Mouse (Mus musculus): ENCODE measurements around the gene Aff4. TPM values are rescaled to one million over a fixed set of nuclear protein-coding genes. Genes with fewer than 3 reads are reported as not detected.
"Not testable (repeated sequence)": the region's sequence is repeated elsewhere in the genome, so short reads cannot be mapped to it uniquely, and the experiment has no call there.

Aff4 gene
- 100 to 1,000 TPM; 228 to 265 TPM for total RNA-seq (2021)

DNA sequence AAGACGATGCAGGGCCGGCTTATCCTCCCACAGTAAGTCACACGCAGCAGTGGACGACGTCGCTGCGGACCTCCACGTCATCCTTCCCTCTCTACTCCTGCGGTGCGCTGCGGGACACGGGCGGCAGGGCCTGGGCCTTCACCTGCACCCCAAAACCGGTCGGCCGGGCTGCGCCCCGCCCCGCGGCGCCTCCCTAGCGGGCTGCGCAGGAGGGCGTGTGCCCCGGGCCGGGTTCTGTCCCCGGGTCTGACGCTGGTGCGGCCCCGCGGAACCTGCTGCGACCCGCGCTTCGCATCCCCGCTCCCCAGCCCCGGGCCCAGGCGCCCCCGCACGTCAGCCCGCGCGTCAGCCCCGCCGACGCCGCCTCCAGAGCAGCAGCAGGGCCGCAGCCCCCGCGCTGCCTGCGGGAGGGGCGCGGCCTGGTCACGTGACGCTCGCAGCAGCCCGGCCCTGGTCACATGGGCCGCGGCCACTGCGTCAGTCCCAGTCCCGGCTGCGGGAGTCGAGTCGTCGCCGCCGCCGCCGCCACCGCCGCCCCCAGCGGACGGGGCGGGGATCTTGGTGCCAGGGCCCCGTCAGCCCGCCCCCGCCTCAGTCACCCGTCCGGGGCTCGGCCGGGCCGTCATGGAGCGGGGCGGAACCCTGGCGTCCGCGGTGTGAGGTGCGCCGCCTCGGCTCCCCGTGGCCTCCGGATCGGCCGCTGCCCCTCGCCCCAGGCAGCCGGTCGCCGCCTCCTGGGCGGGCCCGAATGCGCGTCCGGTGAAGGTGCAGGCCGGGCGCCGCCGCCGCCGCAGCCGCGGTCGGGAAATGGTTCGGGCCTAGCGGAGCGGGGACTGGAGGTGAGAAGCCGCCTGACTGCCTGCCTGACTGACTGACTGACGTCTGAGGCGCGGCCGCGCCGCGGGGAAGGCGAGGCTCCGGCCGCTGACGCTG is at the start of gene Aff4:
TSS of gene Aff4 (plus strand) at position 543 of the 933 bp plus-strand sequence.
- peak; percentile 88 to 90 for DNase-seq

DNA sequence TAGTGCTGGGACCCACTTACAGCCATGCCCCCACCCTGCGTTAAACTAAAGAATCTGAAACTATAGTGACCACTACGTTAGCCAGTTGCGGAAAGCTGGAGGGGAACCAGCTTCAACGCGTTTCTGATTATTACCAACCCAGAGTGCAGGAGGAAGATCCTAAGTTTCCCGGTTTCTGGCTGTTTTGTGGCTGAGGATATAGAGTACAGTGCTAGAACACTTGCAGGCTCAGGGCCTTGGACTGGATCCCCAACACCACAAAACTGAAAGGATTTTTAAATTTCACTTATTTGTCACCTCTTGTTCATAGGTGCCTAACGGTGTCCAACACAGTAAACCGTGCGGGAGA is 49.5 kb upstream of the Aff4 start:
- no peak for DNase-seq

DNA sequence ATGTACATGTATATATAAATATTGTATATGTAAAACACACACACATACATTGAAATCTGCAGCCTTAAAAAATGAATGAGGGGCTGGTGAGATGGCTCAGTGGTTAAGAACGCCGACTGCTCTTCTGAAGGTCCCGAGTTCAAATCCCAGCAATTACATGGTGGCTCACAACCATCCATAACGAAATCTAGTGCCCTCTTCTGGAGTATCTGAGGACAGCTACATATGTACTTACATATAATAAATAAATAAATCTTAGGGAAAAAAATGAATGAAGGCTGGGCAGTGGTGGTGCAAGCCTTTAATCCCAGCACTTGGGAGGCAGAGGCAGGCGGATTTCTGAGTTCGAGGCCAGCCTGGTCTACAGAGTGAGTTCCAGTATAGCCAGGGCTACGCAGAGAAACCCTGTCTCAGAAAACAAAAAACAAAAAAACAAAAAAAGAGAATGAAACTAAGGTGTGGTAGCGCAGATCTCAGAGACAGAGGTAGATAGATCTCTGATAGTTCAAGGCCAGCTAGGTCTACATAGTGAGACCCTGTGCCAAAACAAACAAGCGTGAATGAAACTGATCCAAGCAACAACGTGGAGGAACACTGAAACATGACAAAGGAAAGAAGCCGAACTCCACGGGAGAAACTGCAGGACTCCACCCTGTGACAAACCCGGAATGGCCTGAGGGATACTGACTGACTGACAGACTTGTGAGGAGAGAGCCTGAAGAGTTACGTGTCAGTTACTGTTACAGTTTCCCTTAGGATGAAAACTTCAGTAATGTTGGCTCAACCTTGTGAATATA is 46.4 kb upstream of the Aff4 start:
- no peak for DNase-seq

DNA sequence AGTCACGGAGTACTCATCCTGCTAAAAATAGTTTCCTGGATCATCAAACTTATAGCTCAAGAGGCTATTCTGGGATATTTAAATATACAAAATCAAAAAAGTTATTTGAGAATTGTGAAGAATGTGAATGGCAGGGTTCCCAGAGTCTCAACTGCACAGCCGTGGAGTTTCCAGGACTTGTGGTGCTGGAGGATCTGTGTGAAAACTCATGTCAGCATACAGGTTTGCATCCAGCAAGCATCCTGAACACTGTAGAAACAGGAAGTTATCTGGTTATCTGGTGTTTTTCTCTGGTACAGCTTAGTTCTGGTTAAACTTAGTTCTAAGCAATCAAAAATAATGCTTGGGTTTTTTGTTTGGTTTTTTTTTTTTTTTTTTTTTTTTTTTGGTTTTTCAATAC is 43.7 kb upstream of the Aff4 start:
- DNase-seq, result no peak

DNA sequence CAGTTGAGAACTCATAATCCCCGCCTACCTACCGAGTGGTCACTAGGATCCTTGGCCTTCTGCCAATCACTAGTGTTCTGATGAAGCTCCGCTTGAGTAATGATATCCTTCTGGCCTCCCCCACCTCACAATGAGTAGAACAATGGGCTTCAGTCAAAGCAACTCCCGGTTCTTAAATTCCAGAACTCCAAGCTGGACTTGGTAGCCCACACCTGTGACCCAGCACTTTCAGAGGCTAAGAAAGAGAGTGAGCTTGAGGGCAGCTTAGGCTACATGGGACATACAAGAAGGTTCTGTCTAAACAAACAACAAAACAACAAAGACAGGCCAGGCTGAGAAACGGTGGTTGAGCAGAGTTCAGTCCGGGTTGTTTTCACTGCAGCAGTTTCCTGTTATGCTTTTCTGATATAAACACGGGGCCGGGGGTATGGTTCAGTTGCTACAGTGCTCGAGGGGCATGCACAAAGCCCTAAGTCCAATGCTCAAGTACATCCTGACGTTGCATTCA is 43.0 kb upstream of the Aff4 start:
- DNase-seq, result no peak

DNA sequence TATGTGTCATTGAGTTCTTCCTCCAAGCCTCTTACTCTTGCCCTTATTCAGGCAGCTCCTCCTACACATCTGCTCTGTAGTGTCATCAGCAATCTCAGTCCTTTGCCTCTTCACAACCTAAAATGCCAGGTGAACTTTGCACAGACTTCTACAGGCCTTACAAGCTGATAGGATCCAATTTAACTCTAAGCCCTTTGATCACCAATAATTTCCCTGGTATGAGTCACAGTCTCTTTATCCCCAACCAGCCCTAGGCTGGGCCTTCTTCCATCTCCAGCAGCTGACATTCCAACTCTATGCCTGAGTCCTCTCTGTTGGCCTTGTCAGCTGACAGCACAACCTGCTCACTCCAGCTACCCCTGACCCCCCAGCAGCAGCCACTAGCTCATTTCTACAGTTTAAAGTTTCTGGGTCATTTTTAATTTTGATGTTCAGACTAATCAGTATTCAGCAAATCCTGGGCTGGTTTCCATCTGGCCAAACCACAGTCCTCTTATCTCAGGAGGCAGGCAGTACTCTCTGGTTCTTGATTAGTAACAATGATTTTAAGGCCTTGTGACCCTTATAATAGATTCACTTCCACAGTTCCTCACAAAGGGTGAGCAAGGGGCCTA is 42.3 kb upstream of the Aff4 start:
- no peak for DNase-seq

DNA sequence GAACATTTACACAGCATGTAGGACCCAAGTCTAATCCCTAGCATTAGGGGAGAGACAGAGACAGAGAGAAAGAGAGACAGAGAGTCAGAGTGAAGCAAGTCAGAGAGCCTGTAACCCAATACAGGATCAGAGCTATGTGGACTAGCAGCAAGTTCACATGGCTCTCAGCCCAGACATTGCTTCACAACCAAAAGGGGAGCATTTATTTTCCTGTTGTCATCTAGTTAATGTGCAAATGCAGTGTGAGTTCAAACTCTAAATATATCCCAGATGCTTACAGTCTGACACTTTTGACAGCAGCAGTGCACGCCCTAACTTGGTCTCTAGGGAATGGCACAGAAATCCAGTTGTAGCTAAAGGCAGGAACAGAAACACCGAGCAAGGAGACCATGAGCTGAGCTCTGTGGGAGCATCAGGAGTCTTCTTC is 41.7 kb upstream of the Aff4 start:
- DNase-seq, result no peak

DNA sequence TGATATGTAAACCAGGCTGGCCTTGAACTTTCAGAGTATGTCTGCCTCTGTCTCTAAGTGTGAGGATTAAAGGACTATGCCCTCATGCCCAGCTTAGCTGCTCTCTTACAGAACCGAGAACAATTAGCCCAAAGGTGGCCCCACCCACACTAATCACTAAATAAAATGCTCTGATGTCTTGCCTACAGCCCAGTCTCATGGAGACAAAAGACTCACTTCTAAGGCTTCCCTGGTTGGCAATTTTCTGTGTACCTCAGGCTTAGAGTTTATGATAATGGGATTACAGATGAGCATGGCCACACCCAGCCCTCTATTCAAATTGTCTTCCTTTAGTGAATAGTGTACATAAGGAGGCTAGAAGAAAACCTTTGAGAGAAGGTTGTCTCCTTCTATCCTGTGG is 39.2 kb upstream of the Aff4 start:
- no peak for DNase-seq

DNA sequence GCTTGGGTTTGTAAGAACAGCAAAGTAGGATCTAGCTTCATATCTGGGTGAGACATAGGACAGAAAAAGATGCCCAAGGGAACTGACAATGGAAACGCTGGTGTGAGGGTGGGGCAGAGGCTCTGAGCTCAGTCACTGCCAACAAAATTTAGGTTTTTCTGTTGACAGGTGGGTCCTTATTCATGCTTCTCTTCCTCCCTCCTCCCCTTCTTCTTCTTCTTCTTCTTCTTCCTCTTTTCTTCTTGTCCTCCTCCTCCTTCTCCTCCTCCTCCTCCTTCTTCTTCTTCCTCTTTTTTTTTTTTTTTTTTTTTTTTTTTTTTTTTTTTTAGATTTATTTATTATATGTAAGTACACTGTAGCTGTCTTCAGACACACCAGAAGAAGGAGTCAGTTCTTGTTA is 37.8 kb upstream of the Aff4 start:
- DNase-seq, result not testable (repeated sequence)

DNA sequence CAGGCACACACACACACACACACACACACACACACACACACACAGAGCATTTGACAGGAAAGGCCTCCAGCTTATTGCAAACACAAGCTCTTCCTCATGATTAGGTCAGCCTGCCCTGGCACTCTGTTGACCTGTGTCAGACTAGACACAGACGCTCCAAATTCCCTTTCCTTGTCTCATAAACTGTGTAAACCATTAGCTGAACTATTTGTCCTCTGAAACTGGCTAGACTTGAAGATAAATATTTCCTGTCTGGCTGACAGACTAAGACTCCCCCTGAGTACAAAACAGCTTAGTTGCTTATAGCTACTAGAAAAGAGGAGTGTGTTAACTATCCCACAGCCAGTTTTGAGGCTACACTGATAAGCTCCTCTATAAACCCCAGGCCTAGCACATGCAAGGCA is 35.9 kb upstream of the Aff4 start:
- no peak for DNase-seq

DNA sequence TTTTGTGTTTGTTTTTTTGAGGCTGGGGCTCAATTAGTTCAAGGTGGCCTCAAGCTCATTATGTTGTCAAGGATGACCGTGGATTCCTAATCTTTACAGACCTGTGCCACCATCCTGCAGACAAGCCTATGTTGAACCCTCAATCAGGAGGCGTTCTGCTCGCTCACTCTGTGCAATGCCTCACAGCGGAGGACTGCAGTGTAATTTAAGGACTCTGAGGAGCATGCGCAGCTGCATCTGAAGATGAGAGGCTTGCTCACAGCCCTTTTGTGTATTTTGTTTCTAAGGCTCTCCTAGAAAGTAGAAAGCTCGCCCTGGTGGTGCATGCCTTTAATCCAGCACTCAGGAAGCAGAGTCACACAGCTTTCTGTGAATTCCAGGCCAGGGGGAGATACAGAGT is 33.6 kb upstream of the Aff4 start:
- DNase-seq, result no peak

DNA sequence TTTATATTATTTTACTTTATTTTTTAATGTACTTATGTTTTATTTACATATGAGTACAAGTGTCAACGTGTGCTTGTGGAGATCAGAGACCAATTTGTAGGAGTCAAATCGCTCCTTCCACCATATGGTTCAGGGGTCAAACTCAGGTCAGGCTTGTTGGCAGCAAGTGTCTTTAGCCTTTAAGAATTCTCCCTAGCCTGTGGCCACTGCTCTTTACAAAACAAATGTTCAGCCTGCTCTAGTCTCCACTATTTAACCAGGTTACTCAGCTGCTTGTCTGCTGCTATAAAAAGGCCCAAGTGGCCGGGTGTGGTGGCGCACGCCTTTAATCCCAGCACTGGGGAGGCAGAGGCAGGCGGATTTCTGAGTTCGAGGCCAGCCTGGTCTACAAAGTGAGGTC is 32.6 kb upstream of the Aff4 start:
- DNase-seq, result no peak

DNA sequence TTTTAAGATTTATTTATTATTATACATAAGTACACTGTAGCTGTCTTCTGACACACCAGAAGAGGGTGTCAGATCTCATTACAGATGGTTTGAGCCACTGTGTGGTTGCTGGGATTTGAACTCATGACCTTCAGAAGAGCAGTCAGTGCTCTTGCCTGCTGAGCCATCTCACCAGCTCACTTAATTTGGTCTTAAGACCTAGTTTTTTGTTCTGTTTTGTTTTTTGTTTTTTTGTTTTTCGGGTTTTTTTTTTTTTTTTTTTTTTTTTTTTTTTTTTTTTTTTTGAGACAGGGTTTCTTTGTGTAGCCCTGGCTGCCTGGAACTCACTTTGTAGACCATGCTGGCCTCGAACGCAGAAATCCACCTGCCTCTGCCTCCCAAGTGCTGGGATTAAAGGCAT is 32.1 kb upstream of the Aff4 start:
- not testable (repeated sequence) for DNase-seq

DNA sequence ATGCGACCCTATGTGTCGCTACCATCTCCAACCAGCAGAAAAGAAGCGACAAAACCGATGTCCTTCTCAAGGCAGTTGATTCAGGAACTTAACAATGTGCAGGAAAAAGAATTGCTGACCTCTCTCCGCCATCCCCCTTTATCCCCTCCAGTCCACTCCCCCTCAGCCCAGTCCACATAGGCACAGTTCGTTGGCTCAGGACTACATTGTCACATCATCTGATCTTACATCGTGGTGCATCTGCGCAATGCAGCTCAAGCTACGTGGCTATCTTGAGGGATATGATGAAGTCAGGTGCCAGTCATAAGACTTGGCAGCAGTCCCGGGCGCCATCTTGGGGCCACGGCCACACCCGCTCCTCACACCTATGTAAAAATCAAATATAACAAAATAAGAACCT is 30.8 kb upstream of the Aff4 start:
- DNase-seq, result not testable (repeated sequence)

DNA sequence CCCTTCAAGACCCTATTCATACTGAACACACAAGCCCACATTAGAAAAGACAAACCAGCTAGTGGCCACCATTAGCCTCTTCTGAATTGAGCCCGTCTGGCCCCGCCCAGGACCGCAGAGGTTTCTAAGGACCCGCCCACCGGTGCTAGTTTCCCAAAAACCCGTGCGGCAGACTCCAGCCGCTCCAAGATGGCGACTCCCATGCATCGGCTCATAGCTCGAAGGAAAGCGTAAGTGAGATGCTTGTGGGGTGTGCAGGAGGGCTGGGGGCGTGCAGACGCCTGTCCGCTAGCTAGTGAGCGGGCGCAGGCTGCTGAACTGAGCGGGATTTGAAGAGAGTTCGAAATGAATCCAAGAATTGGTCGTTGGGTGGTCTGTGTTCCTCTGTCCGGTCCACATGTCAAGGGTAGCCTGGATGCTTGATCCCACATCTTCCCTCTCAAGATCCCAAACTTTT is 26.1 kb upstream of the Aff4 start, which contains the start of gene Zcchc10:
TSS of gene Zcchc10 (plus strand) at position 168 of the 457 bp plus-strand sequence.
- DNase-seq, result peak; percentile 83 to 85

DNA sequence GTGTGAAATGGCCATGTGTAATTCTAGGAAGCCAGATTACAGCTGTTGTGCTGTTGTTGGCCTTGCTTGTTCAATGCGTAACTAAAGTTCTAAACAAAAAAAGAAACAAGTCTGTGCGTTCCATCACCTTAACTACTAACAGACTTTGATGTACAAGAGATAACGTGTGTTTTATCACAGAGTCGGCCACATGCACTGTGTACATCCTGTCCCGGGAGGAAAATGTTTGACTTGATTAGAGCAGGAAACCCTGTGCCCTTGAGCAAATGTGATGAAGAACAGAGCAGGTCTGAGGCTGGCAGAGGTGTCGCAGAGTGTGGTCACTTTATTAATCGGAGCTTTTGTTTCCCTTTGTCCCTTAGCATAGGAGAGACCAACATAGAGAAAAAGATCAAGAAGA is 20.3 kb upstream of the Aff4 start:
- no peak for DNase-seq

DNA sequence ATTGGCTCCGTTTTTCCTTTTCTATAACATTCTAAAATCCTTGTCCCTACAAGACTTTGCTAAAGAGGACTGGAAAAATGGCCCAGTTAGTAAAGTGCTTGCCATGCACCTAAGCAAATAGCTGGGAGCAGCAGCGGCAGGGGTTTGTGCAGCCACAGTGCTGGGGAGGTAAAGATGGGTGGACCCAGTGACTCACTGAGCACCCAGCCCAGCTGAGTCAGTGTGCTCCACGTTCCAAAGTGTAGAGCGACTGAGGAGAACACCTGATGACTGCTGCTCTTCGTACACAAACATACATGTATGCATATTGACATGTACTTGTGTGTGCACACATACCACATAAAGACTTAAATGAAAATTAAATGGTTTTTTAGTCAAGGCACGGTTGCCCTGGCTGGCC is 19.5 kb upstream of the Aff4 start:
- DNase-seq, result no peak

DNA sequence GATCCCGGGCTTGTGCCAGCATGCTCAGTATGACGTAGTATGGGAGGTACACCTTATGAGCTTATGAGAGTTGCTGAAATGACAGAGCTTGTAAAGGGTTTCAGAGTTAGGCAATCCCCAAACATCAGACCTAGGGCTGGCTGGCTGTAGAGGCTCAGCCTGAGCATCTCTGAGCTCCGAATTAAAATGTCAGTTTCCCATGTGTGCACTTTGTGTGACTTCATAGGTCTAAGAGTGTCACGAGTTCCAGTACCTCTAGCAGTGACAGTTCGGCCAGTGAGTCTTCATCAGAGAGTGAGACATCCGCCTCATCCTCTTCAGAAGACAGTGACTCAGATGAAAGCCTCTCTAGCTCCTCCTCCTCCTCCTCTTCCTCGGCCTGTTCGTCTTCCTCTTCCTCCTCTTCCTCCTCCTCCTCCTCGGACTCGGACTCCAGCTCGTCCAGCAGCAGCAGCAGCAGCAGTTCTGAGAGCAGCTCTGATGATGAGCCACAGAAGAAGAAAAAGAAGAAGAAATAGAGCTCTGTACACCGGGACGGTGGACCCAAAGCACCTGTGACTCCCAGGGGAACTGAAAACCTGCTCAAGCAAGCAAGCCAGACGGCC is 18.5 kb upstream of the Aff4 start:
- DNase-seq, result no peak

DNA sequence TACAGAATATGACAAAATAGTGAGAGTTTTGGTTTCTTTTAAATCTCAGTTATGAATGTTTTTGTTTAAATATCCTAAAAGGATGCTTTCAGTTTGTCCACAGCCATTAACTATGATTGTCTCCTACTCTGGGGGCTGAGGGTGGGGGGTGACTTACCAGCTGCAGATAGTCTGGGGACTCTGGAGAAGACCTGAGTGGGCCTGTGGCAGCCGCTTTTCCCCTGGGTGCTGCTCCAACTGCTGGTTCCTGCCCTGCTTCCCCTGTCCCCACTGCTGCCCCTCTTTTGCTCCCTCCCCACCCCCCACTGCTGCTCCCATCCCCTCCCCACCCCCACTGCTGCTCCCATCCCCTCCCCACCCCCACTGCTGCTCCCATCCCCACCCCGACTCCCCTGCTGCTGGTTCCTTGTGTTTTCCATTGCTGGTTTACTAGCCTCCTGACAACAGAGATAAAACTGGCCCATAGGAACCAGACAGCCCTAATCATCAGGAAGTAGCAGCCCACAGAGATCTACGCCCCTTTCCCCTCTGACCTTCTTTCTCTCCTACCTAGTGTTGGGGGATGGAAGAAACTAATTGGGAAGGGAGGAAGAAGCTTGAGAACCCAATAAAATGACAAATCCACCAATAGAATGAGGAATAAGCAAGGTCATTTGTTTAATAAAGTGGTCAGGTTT is 15.0 kb upstream of the Aff4 start:
- no peak for DNase-seq

DNA sequence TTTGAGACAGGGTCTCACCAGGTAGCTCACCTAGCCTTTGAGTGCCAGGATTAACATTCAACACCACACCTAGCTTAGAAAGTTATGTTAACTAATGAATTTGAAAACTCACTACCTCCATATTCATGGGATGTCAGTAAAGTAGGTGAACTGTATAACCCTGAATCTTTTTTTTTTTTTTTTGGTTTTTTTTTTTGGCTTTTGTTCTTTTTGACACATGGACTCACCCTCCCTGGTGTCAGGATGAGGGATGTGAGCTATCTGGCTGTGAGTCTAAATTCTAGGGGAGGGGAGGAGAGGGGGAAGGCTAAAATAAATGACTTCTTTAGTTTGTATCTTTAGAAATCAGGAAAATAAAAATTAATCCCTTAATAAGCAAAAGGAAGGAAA is 14.5 kb upstream of the Aff4 start:
- no peak for DNase-seq

DNA sequence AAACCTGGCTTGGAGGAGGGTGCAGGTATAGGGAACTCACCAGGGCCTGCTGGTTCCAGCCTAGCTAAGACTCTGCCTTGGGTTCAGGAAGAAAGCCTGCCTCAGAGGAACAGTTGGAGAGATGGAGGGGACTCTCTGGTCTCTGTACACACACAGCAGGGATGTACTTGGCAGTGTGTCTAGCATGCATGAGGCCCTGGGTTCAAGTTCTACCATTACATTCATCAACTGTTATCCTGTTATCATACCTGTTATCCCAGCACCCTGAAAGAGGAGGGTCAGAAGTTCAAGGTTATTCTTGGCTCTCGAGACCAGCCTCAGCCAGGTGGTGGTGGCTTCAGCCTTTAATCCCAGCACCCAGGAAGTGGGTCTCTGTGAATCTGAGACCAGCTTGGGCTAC is 13.7 kb upstream of the Aff4 start:
- no peak for DNase-seq

DNA sequence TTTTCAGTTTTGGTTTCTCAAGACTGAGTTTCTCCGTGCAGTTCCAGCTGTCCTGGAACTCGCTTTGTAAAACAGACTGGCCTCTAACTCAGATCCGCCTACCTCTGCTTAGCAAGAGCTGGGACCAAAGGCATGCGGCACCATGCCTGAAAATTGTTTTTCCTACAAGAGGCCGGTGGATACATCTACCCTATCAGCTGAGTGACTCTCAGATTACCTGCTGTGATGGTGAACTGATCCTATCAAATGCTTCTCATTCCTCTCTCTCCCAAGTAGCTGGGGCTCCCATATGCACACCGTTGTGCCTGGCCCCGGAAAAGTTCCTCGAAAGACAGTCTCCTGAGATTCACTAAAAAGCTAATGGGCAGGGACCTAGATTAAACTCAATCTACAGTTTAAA is 12.9 kb upstream of the Aff4 start:
- DNase-seq, result no peak

Measured in layer of hippocampus, postnatal 36 days (tissue).